26 mouse cellular contexts compared by ENCODE assay signal in the genomic region with DNA sequence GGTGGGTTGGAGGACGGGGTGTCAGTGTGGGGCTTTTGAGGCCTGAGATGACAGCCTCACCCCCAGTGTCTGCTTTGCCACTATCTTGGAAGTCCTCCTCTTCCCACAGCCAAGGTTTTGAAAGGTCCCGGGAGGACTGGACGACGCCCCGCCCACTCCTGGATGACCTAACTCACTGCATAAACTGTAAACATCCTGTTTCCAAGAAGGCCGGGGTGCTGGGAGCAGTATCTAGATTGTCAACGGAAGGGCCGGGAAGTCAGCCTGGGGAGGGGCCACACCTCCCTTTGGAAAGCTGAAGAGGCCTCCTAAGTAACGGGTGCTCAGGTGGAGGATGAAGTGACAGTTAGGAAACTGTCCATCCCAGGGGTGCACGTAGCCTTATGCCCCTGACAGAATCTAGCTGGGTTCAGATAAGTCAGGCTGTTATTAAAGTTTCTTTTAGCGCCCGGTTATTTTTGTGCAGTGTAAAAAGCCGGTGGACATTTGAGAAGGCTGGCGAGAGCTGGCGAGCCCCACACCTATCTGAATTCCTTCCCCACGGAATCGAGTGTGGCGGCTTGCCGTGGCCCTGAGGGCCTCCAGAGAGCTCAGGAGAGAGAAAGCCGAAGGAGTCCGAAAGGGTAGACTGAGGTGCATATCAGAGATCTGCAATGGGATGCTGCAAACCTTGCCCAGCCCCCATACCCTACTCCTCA.
DNase-seq lines count a peak whose midpoint lies in the region; TF ChIP-seq lines count a peak whose summit lies in the region.
"Had no signal": no experiment of that assay in that cellular context is flagged by ENCODE, and none has a peak within 500 bp of the region (broad histone marks: within the 10 kb centered on the region; RNA-seq: fewer than 3 reads in every experiment).

No protein-coding gene starts in this region.

- H3K9ac ChIP-seq in ES-Bruce4 (ENCODE audit: low read depth, poor library complexity, severe bottlenecking) = peak overlapping the region; percentile 10; the same call in 1 of the 2 replicates
- H3K9ac ChIP-seq: embryonic facial prominence, embryonic 12.5 days; embryonic facial prominence, embryonic 15.5 days; forebrain, postnatal 0 days; heart, embryonic 12.5 days; heart, embryonic 15.5 days; intestine, embryonic 15.5 days had no signal

- H3K4me3 ChIP-seq in gastrocnemius, adult 2 months = peak overlapping the region; percentile 21; the same call in 1 of the 2 replicates
- H3K4me3 ChIP-seq in thymus, adult 2 months (ENCODE audit: control insufficient read depth, insufficient read depth, low read length) = no peak overlapping the region
- H3K4me3 ChIP-seq in ES-Bruce4 (ENCODE audit: low read depth, low read length) = no peak overlapping the region
- no peak overlapping the region for H3K4me3 ChIP-seq in limb, embryonic 10.5 days
- H3K4me3 ChIP-seq: embryonic facial prominence, embryonic 12.5 days; embryonic facial prominence, embryonic 15.5 days; heart, embryonic 12.5 days; heart, embryonic 15.5 days; hindbrain, embryonic 10.5 days; hindbrain, embryonic 13.5 days; intestine, embryonic 15.5 days had no signal

- TF ChIP-seq CTCF in gastrocnemius, adult 2 months (IDR thresholded peaks at IDR 0.05) = no peak
- TF ChIP-seq CTCF in thymus, adult 2 months (IDR thresholded peaks at IDR 0.05; ENCODE audit: borderline replicate concordance, control insufficient read depth, extremely low read depth, insufficient read depth, low read length, poor library complexity) = no peak
- no peak for TF ChIP-seq CTCF in ES-Bruce4 (IDR thresholded peaks at IDR 0.05; ENCODE audit: low read depth, low read length)

- no peak for TF ChIP-seq POLR2A in thymus, adult 2 months (IDR thresholded peaks at IDR 0.05; ENCODE audit: control insufficient read depth, extremely low read depth, insufficient read depth, low read length, poor library complexity)
- TF ChIP-seq POLR2A in ES-Bruce4 (IDR thresholded peaks at IDR 0.05; ENCODE audit: insufficient read depth, low read length) = no peak

- intact Hi-C loops in gastrocnemius, adult 2 months (cut with DNase I) = loop anchor here (5.0 kb wide), 1 partner anchor 48 kb away; no protein-coding TSS in a partner anchor

- H3K36me3 ChIP-seq in thymus, adult 2 months (ENCODE audit: control insufficient read depth, insufficient read depth, low read length) = no peaks in the 10 kb centered on the region
- H3K36me3 ChIP-seq in ES-Bruce4 (ENCODE audit: control insufficient read depth, insufficient read depth, low read length, poor library complexity, severe bottlenecking) = no peaks in the 10 kb centered on the region
- no peaks in the 10 kb centered on the region for H3K36me3 ChIP-seq in limb, embryonic 10.5 days
- H3K36me3 ChIP-seq: embryonic facial prominence, embryonic 12.5 days; embryonic facial prominence, embryonic 15.5 days; heart, embryonic 12.5 days; heart, embryonic 15.5 days; hindbrain, embryonic 10.5 days; hindbrain, embryonic 13.5 days; intestine, embryonic 15.5 days had no signal

- WGBS in thymus, adult 2 months = 86% methylated on average over 21 of the region's 21 CpGs
- 68% methylated on average over 21 of the region's 21 CpGs for WGBS in limb, embryonic 10.5 days

- H3K9me3 ChIP-seq in ES-Bruce4 (replicated peaks; ENCODE audit: control insufficient read depth, insufficient read depth, low read length, poor library complexity, severe bottlenecking) = no peaks in the 10 kb centered on the region
- H3K9me3 ChIP-seq in limb, embryonic 10.5 days (replicated peaks) = no peaks in the 10 kb centered on the region
- H3K9me3 ChIP-seq: embryonic facial prominence, embryonic 12.5 days; embryonic facial prominence, embryonic 15.5 days; heart, embryonic 12.5 days; heart, embryonic 15.5 days; hindbrain, embryonic 10.5 days; hindbrain, embryonic 13.5 days; intestine, embryonic 15.5 days had no signal

- peak overlapping the region; percentile 71 for H3K27ac ChIP-seq in gastrocnemius, adult 2 months
- H3K27ac ChIP-seq in thymus, adult 2 months (ENCODE audit: control insufficient read depth, insufficient read depth, low read length) = no peak overlapping the region
- 0 out of 2 replicates have a peak overlapping the region, but pooled peaks have one; percentile 66 for H3K27ac ChIP-seq in ES-Bruce4 (ENCODE audit: insufficient read depth, low read length)
- H3K27ac ChIP-seq in limb, embryonic 10.5 days = 0 out of 2 replicates have a peak overlapping the region, but pooled peaks have one; percentile 27
- H3K27ac ChIP-seq: embryonic facial prominence, embryonic 12.5 days; embryonic facial prominence, embryonic 15.5 days; heart, embryonic 15.5 days; intestine, embryonic 15.5 days had no signal

- peaks cover 15% of the 10 kb centered on the region for H3K4me1 ChIP-seq in thymus, adult 2 months (replicated peaks; ENCODE audit: control insufficient read depth, insufficient read depth, low read length)
- H3K4me1 ChIP-seq in ES-Bruce4 (ENCODE audit: control insufficient read depth, insufficient read depth, low read length) = peaks cover 9% of the 10 kb centered on the region
- H3K4me1 ChIP-seq in limb, embryonic 10.5 days = peaks cover 56% of the 10 kb centered on the region

- peak; percentile 57 for DNase-seq in gastrocnemius, adult 2 months
- no peak for DNase-seq in gastrocnemius, postnatal 10 days
- peak; percentile 12 for DNase-seq in thymus, postnatal 14 days
- no peak for DNase-seq in thymus, adult 2 months
- no peak for DNase-seq in limb, embryonic 10.5 days (ENCODE audit: low spot score)
- DNase-seq in right cerebral cortex, postnatal 25 days = no peak
- DNase-seq in kidney, adult 11 months = no peak
- DNase-seq: adrenal gland, adult 8-10 months; adrenal gland, postnatal 25 days; B cell, adult 2 months; cerebellum, adult 18-20 months; cerebellum, adult 9-10 months; cerebellum, postnatal 14 days; forebrain, postnatal 0 days; gastrocnemius, postnatal 36 days; heart, postnatal 10 days; heart, postnatal 36 days; kidney, adult 18-20 months had no signal

- H3K27me3 ChIP-seq in thymus, adult 2 months (ENCODE audit: control insufficient read depth, insufficient read depth, low read length) = no peaks in the 10 kb centered on the region
- H3K27me3 ChIP-seq in ES-Bruce4 (ENCODE audit: control insufficient read depth, insufficient read depth, low read length, poor library complexity, severe bottlenecking) = no peaks in the 10 kb centered on the region
- peaks cover 37% of the 10 kb centered on the region for H3K27me3 ChIP-seq in limb, embryonic 10.5 days (ENCODE audit: low read depth, poor library complexity, severe bottlenecking)
- H3K27me3 ChIP-seq: embryonic facial prominence, embryonic 12.5 days; embryonic facial prominence, embryonic 15.5 days had no signal

- TF ChIP-seq EP300 in ES-Bruce4 (IDR thresholded peaks at IDR 0.05; ENCODE audit: insufficient read depth, low read depth, low read length) = no peak

Comparison
In these comparisons a context has a peak if more than half of its experiments do, and no peak if none do; other contexts are left out.
1. DNase-seq: peak in gastrocnemius, adult 2 months (single experiment) and thymus, postnatal 14 days (single experiment); none in gastrocnemius, postnatal 10 days (single experiment), thymus, adult 2 months (single experiment), limb, embryonic 10.5 days (single experiment), right cerebral cortex, postnatal 25 days (single experiment) and kidney, adult 11 months (single experiment).